9 mouse cellular contexts compared by ENCODE assay signal in the genomic region with DNA sequence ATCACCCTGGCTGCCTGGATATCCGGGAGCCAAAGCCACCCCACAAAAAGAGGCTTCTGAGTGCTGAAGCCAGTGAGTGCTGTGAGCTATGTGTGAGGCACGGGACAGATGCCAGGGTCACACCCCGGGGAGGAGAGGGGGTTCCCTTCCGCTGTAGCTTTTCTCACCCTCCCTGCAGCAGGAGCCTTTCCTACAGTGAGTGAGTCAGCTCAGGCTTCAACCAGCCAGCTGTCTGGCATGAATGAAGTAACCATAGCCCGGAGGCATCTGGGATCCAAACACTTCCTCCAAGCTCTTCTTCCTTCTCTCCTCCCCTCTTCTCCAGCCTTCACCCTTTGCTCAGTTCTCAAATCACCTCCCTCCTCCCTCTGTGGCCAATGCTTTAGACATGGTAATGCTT. TPM values are rescaled to one million over a fixed set of nuclear protein-coding genes. Genes with fewer than 3 reads are reported as not detected.
DNase-seq lines count a peak whose midpoint lies in the region; ATAC-seq and TF ChIP-seq lines count a peak whose summit lies in the region.
"Had no signal": no experiment of that assay in that cellular context is flagged by ENCODE, and none has a peak within 500 bp of the region (broad histone marks: within the 10 kb centered on the region; RNA-seq: fewer than 3 reads in every experiment).

No protein-coding gene starts in this region.

- no peak overlapping the region; the same call in 1 of the 2 replicates for H3K27ac ChIP-seq in embryonic facial prominence, embryonic 15.5 days (replicated peaks)
- H3K27ac ChIP-seq in liver, postnatal 0 days (ENCODE audit: low read depth), result no peak overlapping the region
- no peak overlapping the region for H3K27ac ChIP-seq in hindbrain, embryonic 14.5 days

- peaks cover 19% of the 10 kb centered on the region for H3K4me1 ChIP-seq in embryonic facial prominence, embryonic 15.5 days
- H3K4me1 ChIP-seq in liver, postnatal 0 days (ENCODE audit: insufficient read depth), result no peaks in the 10 kb centered on the region
- H3K4me1 ChIP-seq in hindbrain, embryonic 14.5 days (replicated peaks; ENCODE audit: control insufficient read depth, insufficient read depth, low read length), result 0 out of 2 replicates have a peak, but pooled peaks cover 2% of the 10 kb centered on the region

- 0 out of 2 replicates have a peak overlapping the region, but pooled peaks have one; percentile 17 for H3K4me2 ChIP-seq in embryonic facial prominence, embryonic 15.5 days (replicated peaks)
- no peak overlapping the region for H3K4me2 ChIP-seq in liver, postnatal 0 days (ENCODE audit: low read depth, low read length)
- H3K4me2 ChIP-seq in hindbrain, embryonic 14.5 days (replicated peaks), result no peak overlapping the region

- no peak for TF ChIP-seq EP300 in liver, postnatal 0 days (IDR thresholded peaks at IDR 0.05; ENCODE audit: low read depth)

- H3K36me3 ChIP-seq in embryonic facial prominence, embryonic 15.5 days, result no peaks in the 10 kb centered on the region
- H3K36me3 ChIP-seq in liver, postnatal 0 days (replicated peaks; ENCODE audit: insufficient read depth, low read length), result no peaks in the 10 kb centered on the region
- no peaks in the 10 kb centered on the region for H3K36me3 ChIP-seq in hindbrain, embryonic 14.5 days (replicated peaks; ENCODE audit: control insufficient read depth, insufficient read depth)

- no peaks in the 10 kb centered on the region for H3K9me3 ChIP-seq in embryonic facial prominence, embryonic 15.5 days (replicated peaks)
- H3K9me3 ChIP-seq in liver, postnatal 0 days (ENCODE audit: low read length), result no peaks in the 10 kb centered on the region
- H3K9me3 ChIP-seq in hindbrain, embryonic 14.5 days (ENCODE audit: control insufficient read depth, low read length), result no peaks in the 10 kb centered on the region

- ATAC-seq in embryonic facial prominence, embryonic 15.5 days (ENCODE audit: insufficient number of reproducible peaks, low FRiP score, low TSS enrichment, low read depth), result peak; percentile 64
- ATAC-seq in granulocyte monocyte progenitor cell, adult 5-6 weeks (replicated peaks; ENCODE audit: poor library complexity, severe bottlenecking), result peak; percentile 79
- peak; percentile 35; the same call in 1 of the 2 replicates for ATAC-seq in liver, postnatal 0 days
- ATAC-seq in hindbrain, embryonic 14.5 days (ENCODE audit: low FRiP score), result no peak

- H3K27me3 ChIP-seq in embryonic facial prominence, embryonic 15.5 days, result no peaks in the 10 kb centered on the region
- no peaks in the 10 kb centered on the region for H3K27me3 ChIP-seq in liver, postnatal 0 days (ENCODE audit: insufficient read depth, low read length)
- H3K27me3 ChIP-seq in hindbrain, embryonic 14.5 days (ENCODE audit: control insufficient read depth, insufficient read depth, low read length), result no peaks in the 10 kb centered on the region

- TF ChIP-seq CTCF in liver, postnatal 0 days (IDR thresholded peaks at IDR 0.05; ENCODE audit: low read depth), result no peak

- no peak overlapping the region for H3K4me3 ChIP-seq in embryonic facial prominence, embryonic 15.5 days (replicated peaks)
- no peak overlapping the region for H3K4me3 ChIP-seq in liver, postnatal 0 days (ENCODE audit: low read depth, low read length)
- no peak overlapping the region for H3K4me3 ChIP-seq in hindbrain, embryonic 14.5 days (replicated peaks; ENCODE audit: low read length)

- WGBS in embryonic facial prominence, embryonic 15.5 days, result 8% methylated on average over 5 of the region's 5 CpGs
- 10% methylated on average over 5 of the region's 5 CpGs for WGBS in liver, postnatal 0 days (ENCODE audit: insufficient replicate concordance)
- WGBS in hindbrain, embryonic 14.5 days, result 41% methylated on average over 5 of the region's 5 CpGs

- H3K9ac ChIP-seq in embryonic facial prominence, embryonic 15.5 days, result no peak overlapping the region
- no peak overlapping the region for H3K9ac ChIP-seq in liver, postnatal 0 days (replicated peaks)
- H3K9ac ChIP-seq in hindbrain, embryonic 14.5 days, result no peak overlapping the region

- DNase-seq in kidney, postnatal 14 days, result peak; percentile 14
- no peak for DNase-seq in kidney, adult 8-10 months
- no peak for DNase-seq in liver, postnatal 0 days
- peak; percentile 17 for DNase-seq in skeletal muscle tissue, adult 2 months (ENCODE audit: low read depth, low spot score)
- DNase-seq in urinary bladder, postnatal 10 days (ENCODE audit: low spot score), result no peak
- no peak for DNase-seq in hindbrain, embryonic 14.5 days (ENCODE audit: low spot score)

RNA-seq across cellular contexts. Expression of a gene that starts 46.6 kb away (rescaled TPM):
- polyA plus RNA-seq in embryonic facial prominence, embryonic 15.5 days (2015; fragmentation: Nextera tagmentation; extraction: Ambion mirVana), result 20.2 and 25.4 TPM in 2 replicates
- not detected in 2 replicates for total RNA-seq in granulocyte monocyte progenitor cell, adult 5-6 weeks (2014; fragmentation: Nextera tagmentation)
- not detected in 2 replicates for total RNA-seq in granulocyte monocyte progenitor cell, adult 5-6 weeks (2017)
- polyA plus RNA-seq in liver, postnatal 0 days (2015; fragmentation: Nextera tagmentation; extraction: Ambion mirVana), result 0.19 and 0.49 TPM in 2 replicates
- 9.3 and 12.7 TPM in 2 replicates for polyA plus RNA-seq in hindbrain, embryonic 14.5 days (2014; fragmentation: Nextera tagmentation; extraction: Ambion mirVana)
- total RNA-seq: neutrophil, adult 5-6 weeks had no signal

Comparison
In these comparisons a context has a peak if more than half of its experiments do, and no peak if none do; other contexts are left out.
1. DNase-seq: peak in kidney, postnatal 14 days (single experiment) and skeletal muscle tissue, adult 2 months (single experiment); none in kidney, adult 8-10 months (0 of 2), liver, postnatal 0 days (single experiment), urinary bladder, postnatal 10 days (single experiment) and hindbrain, embryonic 14.5 days (single experiment).